Mouse (Mus musculus): ENCODE measurements around the gene Iba57. TPM values are rescaled to one million over a fixed set of nuclear protein-coding genes. Genes with fewer than 3 reads are reported as not detected.
A peak's percentile ranks its signal among the peaks of the same experiment; 100 is the strongest.

Iba57 gene
- polyA plus RNA-seq, 1 experiment from 2014 or later: 7.2 TPM

DNA sequence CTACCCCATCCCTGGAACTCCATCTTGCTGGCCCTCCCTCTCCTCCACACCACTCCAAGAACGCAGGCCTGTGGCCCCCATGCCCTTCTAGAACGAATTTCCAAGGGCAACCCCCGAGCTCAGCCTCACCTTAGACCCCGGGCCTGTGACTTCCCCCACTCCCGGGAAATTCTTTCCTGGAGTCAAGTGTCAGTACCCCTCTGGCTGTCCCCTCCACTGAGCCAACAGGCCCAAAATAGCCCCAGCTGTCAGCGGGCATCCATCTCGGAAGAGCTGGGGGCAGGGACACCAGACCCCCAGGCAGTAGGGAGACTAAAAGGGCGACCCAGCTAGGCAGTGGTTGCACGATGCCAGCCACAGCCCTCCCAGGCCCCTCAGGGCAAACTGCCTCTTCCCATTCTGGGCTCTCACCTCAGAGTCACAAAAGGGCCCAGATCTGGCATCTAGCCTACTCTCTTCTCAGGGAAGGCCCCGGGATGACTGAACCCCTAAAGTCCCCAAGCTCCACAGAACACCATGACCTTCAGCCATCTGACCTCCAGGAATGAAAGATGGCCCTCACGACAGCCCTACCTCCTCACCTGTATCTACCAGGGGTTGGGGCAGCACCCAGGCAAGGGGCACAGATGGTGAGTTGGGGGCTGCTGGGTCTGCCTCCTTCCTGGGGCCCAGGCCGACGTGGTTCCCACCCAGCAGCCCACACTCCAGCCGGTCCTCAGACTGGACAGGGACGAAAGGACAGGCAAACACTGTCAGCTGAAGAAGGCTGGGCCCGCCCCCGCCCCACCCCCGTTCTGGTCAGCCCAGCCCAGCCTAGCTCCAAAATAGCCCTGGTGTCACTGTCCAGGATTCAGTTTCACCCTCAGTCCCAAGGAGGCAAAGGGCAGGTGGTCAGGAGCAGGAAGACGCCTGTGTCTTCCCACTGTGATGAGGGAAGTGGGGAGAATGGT, 24.7 kb downstream of the Iba57 start:
- Histone ChIP-seq H3K9me3 (no peaks in the 10 kb centered on the region), H3K9ac (replicated peaks) (no peak overlapping the region), H3K4me3 (replicated peaks) (no peak overlapping the region), H3K36me3 (no peaks in the 10 kb centered on the region), H3K4me2 (replicated peaks) (no peak overlapping the region), H3K4me1 (replicated peaks) (peaks cover 8% of the 10 kb centered on the region), H3K27ac (no peak overlapping the region), H3K27me3 (peaks cover 44% of the 10 kb centered on the region)
- 70% methylated on average over 19 of the region's 19 CpGs for WGBS
- ATAC-seq: no peak

DNA sequence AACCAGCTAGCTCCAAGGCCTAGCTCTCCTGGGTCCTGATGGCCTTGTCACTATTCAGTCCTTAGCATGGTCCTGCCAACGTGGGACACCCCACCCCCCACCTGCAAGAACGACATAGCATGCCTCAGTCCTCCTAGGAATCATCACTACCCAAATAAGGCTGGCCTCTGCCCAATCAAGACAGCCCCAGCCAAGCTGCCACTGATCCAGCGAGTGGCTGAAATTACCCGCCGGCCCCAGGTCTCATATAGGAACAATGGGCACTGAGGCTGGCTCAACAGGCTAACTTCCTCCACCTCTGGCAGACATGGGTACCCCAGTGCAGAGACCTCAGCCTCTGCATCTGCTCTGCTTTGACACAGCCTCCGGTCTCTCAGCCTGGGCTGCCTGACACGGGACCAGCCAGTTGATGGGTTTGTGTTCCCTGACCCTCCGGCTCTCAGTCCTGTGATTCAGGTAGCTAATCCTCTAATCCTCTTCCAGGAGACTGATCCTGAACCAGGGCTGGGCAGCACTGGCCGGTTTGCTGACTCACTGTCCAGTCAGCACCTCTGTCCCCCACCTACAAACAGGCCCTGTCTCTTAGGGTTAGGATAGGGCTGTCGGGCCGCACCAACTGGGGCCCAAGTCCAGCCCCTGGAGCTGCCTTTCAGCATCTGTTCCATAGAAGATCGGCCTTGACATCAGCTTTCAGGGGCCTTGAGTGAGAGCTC, 26.4 kb downstream of the Iba57 start:
- Histone ChIP-seq H3K9me3 (no peaks in the 10 kb centered on the region), H3K4me3 (replicated peaks) (no peak overlapping the region), H3K27me3 (peaks cover 59% of the 10 kb centered on the region), H3K4me2 (replicated peaks) (no peak overlapping the region), H3K36me3 (no peaks in the 10 kb centered on the region), H3K9ac (replicated peaks) (no peak overlapping the region), H3K27ac (no peak overlapping the region), H3K4me1 (replicated peaks) (peaks cover 8% of the 10 kb centered on the region)
- WGBS: 50% methylated on average over 12 of the region's 12 CpGs
- ATAC-seq: no peak

DNA sequence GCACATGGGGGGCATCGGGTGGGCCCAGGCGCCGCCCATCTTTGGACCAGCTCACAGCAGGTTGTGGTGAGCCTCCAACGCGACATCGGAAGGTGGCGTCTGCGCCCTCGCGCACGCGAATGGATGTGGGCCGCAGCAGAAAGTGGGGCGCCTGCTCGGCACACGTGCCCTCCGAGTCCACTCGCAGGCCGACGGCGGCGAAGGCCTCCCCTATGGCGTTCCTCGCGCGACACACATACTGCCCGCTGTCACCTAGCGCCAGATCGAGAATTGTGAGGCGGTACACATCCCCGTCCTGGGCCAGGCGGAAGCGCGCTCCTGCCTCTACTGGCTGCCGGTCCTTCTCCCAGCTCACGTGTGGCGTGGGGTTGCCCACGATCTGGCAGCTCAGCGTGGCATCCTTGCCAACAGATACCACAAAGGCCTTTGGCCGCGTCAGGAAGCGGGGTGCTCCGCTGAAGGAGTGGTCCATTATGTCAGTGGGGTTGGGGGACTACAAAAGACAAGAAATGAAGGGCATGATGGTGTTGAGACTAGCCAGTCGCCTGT, 27.6 kb downstream of the Iba57 start, which contains the start of gene Obscn:
TSS of gene Obscn (minus strand) at position 499 of the 549 bp plus-strand sequence.
- peak within 1 kb of the TSS; percentile 49 for H3K4me2 ChIP-seq (replicated peaks)
- peaks cover 64% of the 10 kb centered on the region for H3K27me3 ChIP-seq
- ATAC-seq: no peak
- no peak within 1 kb of the TSS for H3K9ac ChIP-seq (replicated peaks)
- H3K4me1 ChIP-seq (replicated peaks): peaks cover 8% of the 10 kb centered on the region
- H3K9me3 ChIP-seq: no peaks in the 10 kb centered on the region
- no peaks in the 10 kb centered on the region for H3K36me3 ChIP-seq
- no peak within 1 kb of the TSS for H3K27ac ChIP-seq
- H3K4me3 ChIP-seq (replicated peaks): peak within 1 kb of the TSS; percentile 32
- 18% methylated on average over 37 of the region's 44 CpGs for WGBS

DNA sequence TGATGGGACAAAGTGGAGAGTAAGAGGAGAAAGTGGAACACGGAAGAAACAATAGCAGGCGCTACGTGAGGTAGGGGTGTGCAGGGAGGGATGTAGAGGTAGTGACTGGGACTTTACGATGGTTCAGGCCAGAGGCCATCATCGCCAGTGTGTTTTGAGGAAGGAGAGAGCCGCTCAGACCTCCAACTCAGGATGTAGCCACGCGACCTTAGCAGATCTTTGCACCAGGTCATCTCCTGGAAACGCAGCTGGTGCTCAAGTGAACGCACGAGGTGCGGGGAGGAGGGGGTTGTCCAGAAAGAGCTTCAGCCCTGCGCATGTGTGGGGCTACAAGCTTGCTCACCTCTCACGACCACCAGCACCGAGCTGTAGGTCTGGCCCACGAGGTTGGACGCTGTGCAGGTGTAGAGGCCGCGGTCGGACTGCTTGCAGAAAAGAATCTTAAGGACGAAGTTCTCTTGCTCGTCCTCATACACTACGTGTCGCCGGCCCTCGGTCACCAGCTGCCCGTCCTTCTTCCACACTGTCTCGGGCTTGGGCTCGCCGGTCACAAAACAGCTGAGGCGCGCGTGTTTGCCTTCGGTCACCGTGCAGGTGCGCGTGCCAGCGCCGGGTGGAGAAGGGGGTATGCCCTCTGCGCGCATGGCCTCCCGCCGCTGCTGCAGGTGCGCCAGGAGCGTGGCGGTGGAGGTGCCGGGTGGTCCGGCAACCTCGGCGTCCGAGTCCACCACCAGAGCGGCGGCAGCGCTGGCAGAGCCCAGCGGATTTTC, 28.3 kb downstream of the Iba57 start:
- Histone ChIP-seq H3K4me3 (replicated peaks) (peak overlapping the region; percentile 32), H3K4me2 (replicated peaks) (peak overlapping the region; percentile 49), H3K4me1 (replicated peaks) (peaks cover 8% of the 10 kb centered on the region), H3K27ac (no peak overlapping the region), H3K36me3 (no peaks in the 10 kb centered on the region), H3K9me3 (no peaks in the 10 kb centered on the region), H3K9ac (replicated peaks) (no peak overlapping the region), H3K27me3 (peaks cover 64% of the 10 kb centered on the region)
- no peak for ATAC-seq
- 9% methylated on average over 55 of the region's 55 CpGs for WGBS

DNA sequence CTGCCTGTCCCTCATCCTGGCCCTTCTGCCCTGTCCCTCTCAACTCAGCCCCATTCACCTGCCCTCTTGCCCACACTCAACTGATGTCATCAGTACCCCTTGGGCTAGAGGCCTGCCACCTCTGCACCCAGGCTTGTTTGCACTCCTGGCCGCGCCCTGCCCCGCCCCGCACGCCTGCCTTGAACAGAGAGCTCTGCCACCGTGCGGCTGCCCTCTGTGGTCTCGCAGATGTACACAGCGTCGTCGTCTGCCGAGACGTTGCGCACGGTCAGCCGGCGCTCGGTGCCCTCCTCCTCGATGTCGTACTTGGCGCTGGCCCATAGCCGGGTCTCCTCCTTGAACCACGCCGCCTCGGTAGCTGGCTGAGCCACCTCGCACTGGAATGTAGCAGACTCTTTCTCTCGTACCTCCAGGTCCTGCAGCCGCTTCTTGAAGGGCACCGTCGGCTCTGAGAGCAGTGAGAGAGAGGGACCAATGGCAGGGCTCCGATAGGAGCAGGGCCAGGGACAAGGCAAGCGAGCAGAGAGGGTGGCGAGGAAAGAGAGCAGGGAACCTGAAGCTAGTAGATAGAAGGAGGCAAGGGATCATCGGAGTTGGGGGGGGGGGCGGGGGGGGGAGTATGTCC, 29.1 kb downstream of the Iba57 start:
- 0 out of 2 replicates have a peak overlapping the region, but pooled peaks have one; percentile 1 for H3K4me3 ChIP-seq (replicated peaks)
- 6% methylated on average over 35 of the region's 35 CpGs for WGBS
- H3K27me3 ChIP-seq: peaks cover 64% of the 10 kb centered on the region
- peak; percentile 34; the same call in 1 of the 2 replicates for ATAC-seq
- H3K27ac ChIP-seq: no peak overlapping the region
- peaks cover 8% of the 10 kb centered on the region for H3K4me1 ChIP-seq (replicated peaks)
- H3K4me2 ChIP-seq (replicated peaks): peak overlapping the region; percentile 19
- H3K9me3 ChIP-seq: no peaks in the 10 kb centered on the region
- H3K36me3 ChIP-seq: no peaks in the 10 kb centered on the region
- H3K9ac ChIP-seq (replicated peaks): no peak overlapping the region

DNA sequence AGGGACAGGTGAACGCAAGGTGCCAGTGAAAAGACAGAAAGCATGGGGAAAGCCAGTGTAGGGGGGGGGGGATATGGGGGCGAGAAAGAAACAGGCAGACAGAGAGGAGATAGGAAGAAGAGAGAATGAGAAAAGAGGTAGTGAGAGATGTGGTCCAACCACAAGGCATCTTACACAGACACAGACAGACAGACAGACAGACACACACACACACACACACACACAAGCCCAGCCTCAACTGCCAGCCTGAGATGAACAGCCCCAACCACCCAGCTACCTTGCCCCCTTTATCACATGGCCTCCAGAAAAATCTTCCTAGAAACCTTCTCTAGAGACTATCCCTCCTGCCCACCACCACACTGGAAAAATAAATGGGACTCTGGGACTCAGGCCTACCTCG, 31.5 kb downstream of the Iba57 start:
- Histone ChIP-seq H3K9me3 (no peaks in the 10 kb centered on the region), H3K9ac (replicated peaks) (no peak overlapping the region), H3K27ac (no peak overlapping the region), H3K27me3 (peaks cover 53% of the 10 kb centered on the region), H3K36me3 (no peaks in the 10 kb centered on the region), H3K4me2 (replicated peaks) (no peak overlapping the region), H3K4me3 (replicated peaks) (no peak overlapping the region), H3K4me1 (replicated peaks) (peaks cover 8% of the 10 kb centered on the region)
- no peak for ATAC-seq
- 86% methylated on average over 2 of the region's 3 CpGs for WGBS

DNA sequence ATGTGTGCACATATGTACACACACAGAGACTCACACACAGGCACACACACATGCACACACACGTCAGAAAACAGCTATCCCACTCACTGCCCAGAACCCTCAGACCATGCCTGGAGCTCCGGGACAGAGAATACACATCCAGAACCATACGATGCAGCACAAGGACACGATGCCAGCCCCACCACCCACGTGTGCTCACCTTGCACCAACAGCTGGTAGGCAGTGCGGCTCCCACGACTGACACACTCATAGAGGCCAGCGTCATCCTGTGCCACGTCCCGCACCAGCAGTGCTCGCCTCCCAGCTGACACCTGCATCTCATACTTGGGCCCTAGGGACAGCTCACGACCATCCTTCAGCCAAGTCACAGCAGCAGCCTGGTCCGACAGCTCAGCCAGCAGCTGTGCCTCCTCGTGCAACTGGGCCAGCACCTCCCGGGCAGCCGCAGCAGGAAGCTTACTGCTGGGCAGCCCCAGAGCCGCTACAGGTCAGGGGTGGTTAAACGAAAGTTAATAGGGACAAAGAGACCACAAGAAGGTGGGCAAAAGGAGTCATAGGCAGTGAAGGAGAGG, 32.1 kb downstream of the Iba57 start:
- no peak for ATAC-seq
- Histone ChIP-seq H3K9me3 (no peaks in the 10 kb centered on the region), H3K4me1 (replicated peaks) (peaks cover 8% of the 10 kb centered on the region), H3K9ac (replicated peaks) (no peak overlapping the region), H3K27me3 (peaks cover 47% of the 10 kb centered on the region), H3K4me3 (replicated peaks) (no peak overlapping the region), H3K36me3 (no peaks in the 10 kb centered on the region), H3K27ac (no peak overlapping the region), H3K4me2 (replicated peaks) (no peak overlapping the region)
- 68% methylated on average over 18 of the region's 18 CpGs for WGBS

DNA sequence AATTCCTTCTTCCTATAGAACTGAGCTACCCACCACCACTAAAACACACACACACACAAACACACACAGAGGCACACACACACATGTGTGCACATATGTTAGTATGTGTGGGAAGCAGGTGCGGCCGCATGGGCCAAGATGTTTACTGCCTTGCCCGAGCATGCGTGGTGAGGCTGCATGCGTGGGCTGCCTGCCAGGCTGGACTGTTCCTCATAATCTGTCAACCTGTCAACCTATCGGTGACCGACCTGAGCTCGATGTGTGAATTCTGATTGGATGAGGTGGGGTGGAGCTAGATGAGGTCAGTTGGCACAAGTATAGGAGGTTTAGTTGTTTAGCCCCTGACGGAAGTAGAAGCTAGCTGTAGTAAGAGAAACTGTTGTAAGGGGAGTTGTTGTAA, 32.8 kb downstream of the Iba57 start:
- no peak overlapping the region for H3K4me3 ChIP-seq (replicated peaks)
- H3K4me2 ChIP-seq (replicated peaks): no peak overlapping the region
- H3K27me3 ChIP-seq: peaks cover 40% of the 10 kb centered on the region
- H3K9ac ChIP-seq (replicated peaks): no peak overlapping the region
- WGBS: 92% methylated on average over 9 of the region's 9 CpGs
- peaks cover 5% of the 10 kb centered on the region for H3K4me1 ChIP-seq (replicated peaks)
- no peak overlapping the region for H3K27ac ChIP-seq
- ATAC-seq: no peak
- no peaks in the 10 kb centered on the region for H3K36me3 ChIP-seq
- no peaks in the 10 kb centered on the region for H3K9me3 ChIP-seq

DNA sequence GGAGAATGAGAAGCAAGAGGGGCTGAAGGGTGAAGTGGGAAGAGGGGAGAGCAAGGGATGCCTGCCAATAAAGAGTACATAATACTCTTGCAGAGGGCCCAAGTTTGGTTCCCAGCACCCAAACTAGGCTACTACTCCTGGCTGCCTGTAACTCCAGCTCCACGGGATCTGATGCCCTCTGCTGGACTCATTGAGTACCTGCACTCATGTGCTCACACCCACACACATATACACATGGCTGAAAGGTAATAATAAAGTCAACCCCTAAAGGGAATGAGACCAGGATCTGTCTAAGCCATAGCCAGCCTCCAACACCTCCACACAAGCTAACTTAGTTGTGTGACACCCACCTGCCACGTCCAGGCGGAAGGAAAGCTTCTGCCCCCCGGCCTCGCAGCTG, 57.6 kb downstream of the Iba57 start:
- WGBS: 94% methylated on average over 5 of the region's 5 CpGs
- no peak for ATAC-seq

More for the DNA sequence above, 57.6 kb downstream of the Iba57 start:
- H3K36me3 ChIP-seq: no peaks in the 10 kb centered on the region
- no peak overlapping the region for H3K4me3 ChIP-seq (replicated peaks)
- no peaks in the 10 kb centered on the region; the same call in 1 of the 2 replicates for H3K9me3 ChIP-seq
- H3K4me2 ChIP-seq (replicated peaks): no peak overlapping the region
- no peaks in the 10 kb centered on the region for H3K27me3 ChIP-seq
- no peak overlapping the region for H3K9ac ChIP-seq (replicated peaks)
- H3K4me1 ChIP-seq (replicated peaks): no peaks in the 10 kb centered on the region
- H3K27ac ChIP-seq: no peak overlapping the region

Measured in midbrain, embryonic 13.5 days (tissue).